Mouse (Mus musculus) CH12F3 (cell line): ENCODE measurements around the gene Notch2.
"Not testable (repeated sequence)": the region's sequence is repeated elsewhere in the genome, so short reads cannot be mapped to it uniquely, and the experiment has no call there.

Source experiments
- in situ Hi-C: fragments of 300-500 bp; cut with MboI; formaldehyde crosslinking; loops from 2 replicates; pipeline ENCODE4 v1.14.3; 2020; ENCODE audit warnings: low sequenced_read_pairs

The Notch2 gene

DNA sequence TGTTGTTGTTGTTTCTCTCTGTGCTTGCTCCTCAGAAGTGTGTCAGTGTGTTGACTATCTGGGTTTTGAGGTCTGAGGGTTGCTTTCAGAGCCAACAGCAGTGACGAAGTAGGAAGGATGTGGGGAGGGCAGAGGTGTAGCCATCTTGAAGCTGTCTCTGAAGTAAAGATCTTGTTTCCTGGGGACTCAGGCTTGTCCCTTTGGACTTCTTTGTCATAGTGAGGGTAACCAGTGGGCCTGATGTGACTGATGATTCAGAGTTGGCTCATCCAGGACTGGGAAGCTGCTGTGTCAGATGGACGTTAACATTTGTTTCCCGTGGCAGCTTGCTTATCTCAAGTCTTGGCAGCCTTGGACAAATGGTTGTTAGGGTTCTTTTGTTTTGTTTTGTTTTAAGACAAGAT lies 14.0 kb downstream of the Notch2 start:
- in situ Hi-C loops = no loop called here

DNA sequence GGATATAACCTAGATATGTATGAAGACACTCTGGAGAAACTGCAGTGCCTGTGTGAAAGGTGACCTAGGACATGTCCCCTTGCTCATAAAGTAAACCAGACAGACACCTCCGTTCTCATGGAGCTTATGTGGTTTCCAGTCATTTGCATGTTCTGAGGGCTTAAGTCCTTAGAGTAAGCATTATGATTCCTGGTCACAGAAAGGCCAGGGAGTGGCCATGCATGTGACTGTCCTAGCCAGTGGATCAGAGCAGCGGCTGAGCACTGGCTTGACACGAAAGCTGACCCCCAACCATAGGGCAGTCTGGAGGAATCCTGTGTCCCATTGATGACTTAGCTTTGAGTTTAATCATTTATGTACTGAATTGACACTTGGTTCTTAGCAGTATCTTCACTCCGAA lies 14.7 kb downstream of the Notch2 start:
- in situ Hi-C loops = no loop called here

DNA sequence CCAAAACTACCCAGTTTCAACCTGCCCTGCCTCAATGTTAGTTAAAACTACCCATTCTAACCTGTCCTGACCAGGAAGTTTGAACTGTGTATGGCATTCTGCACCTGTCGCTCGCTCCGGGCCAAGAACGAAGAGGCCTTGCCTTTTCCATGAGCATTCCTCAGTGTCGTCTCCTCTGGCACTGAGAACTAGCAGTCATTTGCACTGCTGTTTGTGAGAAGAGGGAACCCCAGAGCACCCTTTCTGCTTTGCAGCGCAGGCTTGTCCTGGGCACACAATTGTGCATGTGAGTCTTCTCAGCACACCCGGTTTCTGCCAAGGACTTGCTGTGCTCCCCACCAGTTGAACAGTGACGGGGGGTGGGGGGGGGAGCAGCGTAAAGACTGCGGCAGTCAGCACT lies 15.6 kb downstream of the Notch2 start:
- in situ Hi-C loops = no loop called here

DNA sequence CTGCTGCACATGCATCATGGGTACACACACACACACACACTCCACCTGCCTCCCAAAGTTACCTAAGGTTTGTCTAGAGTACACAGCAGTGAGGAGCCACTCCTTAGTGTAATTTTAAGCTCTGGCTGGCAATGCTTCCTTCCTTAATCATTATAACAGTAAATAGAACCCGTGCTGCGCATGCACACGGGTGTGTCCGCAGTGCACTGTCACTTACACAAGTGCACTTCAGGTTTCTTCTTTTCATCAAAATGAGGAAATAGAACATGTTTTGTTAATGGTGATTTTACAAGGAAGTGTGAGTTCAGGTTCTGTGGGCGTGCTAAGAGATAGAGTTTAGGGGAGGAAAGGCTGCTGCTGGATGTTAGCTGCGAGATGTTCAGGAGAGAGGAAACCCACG lies 17.8 kb downstream of the Notch2 start:
- in situ Hi-C loops = no loop called here

DNA sequence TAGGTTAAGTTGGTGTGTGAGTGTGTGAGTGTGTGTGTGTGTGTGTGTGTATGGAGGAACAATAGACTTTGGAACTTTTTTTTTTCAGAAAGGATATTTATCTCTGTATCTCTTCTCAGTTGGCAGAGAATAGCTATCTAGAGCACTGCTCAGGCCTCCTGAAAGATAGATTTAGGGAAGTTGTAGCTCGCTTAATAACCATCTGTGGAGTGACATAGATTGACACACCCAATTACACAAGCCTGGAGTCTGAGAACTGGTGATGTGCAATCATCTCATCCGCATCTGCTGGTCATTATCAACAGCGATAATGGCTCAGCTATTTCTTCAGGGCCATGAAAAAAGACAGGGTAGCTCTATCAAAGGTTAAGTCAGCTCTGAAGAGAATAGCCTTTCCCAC lies 18.9 kb downstream of the Notch2 start:
- in situ Hi-C loops = no loop called here

DNA sequence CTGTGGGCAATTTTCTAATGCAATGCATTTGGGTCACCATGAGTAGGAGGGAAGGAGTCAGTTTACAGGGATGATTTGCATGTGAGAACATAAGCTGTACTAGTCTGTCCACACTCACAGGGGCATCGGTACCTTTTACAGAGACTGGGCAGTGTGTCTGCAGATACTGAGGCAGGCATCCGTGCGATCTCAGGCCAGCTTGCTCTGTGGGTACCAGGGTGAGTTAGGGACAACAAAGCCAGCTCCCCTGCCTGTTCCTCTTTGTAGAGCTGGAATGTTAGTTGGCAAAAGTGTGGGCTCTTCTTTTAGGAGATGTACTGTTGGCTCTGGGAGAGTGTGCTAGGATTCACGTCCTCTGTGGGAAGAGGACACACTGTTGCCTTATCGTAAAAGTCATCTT lies 19.6 kb downstream of the Notch2 start:
- in situ Hi-C loops = no loop called here

DNA sequence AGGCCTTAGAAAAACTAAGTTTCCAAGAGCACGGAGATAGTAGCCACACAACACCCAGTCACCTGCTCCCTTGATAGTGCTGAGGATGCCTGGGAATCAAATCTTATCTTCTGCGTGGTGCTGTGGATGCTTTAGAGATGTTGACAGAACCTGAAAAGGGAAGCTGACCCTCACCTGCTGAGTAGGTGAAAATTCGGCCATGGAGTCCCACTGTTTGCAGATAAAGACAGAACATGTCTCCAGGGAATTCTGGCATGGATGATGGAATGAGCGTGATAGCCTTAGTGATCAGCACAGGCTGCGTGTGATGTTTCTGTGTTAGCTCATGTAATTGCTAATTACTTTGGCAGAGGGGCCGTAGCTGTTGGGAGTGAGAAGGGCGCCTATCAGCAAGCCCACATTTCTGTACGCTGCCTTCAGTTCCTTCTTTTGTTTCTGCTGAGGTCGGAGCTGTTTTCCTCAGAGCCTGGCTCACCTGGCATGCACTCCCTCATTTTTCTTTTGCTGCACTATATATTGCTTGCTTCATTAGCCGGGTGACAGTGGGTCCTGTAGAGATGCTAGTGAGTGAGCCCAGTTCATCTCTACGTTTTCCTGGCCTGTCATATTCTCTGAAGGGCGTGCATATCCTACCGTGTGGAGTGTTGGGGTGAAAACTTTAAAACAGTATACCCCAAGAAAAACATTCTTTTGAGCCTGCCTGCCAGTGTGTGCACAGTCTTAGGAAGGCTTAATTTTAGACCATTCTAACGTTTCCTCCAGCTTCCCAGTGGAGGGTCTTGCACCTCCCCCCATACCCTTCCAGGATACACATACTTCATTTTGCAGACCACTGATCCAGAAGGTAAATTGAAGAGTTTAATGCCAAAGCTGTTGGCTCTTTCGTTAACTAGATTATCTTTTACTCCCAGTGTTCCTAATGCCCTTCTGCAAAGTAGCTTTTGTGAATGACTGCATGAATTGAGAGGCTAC lies 21.6 kb downstream of the Notch2 start:
- in situ Hi-C loops = no loop called here

DNA sequence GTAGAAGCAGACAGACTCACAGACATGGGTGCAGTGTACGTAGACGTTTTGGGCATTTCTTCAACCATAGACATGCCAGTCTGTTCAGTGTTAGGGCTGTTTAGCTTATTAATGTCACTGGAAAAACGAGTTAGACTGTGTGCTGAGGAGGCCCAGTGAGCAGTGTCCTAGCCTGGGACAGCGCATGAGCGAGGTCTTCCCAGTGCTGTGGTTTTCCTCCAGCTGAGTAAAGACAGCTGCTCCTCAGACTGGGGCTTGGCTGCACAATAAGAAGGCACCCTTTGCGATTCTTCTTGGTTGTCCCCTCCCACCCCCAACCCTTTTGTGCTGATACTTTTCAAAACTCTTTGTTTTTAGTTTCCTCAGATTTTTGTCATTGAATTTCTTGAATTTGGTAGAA lies 22.8 kb downstream of the Notch2 start:
- in situ Hi-C loops = no loop called here

DNA sequence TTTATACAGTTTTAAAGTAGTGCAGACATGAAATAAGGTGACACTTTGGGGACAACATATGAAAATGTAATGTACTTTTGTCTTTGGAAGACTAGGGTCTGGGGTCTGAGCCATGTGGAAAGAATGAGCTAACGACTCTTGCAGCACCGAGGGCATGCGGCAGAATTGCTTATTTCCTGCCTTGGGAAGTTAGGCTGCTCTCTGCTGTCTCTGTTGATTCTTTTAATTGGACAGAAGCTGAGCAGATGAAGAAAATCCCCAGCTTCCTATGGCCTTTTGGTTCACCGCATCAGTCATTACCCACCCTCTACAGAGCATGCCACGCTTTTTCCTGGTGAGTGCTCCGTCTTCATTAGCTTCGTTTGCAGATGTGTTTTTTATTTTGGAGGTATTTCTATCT lies 23.8 kb downstream of the Notch2 start:
- in situ Hi-C loops = no loop called here

DNA sequence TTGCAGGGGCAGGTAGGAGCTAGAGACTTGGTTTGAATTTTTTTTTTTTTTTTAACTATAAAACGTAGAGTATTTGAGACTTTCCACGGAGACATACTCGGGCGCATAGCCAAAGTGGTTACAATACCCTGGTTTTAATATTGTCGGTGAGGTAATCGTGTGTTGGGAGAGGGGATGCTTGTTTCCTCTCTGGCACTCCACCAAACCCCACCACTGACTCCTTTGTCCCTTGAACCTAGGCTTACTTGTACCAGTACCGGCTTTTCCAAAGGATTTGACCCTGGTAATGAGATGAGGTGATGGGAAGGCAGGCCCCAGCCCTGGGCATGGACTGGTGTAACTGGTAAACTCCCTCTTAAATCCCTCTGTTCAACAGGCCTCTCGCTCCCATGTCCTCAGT lies 25.3 kb downstream of the Notch2 start:
- in situ Hi-C loops = no loop called here

DNA sequence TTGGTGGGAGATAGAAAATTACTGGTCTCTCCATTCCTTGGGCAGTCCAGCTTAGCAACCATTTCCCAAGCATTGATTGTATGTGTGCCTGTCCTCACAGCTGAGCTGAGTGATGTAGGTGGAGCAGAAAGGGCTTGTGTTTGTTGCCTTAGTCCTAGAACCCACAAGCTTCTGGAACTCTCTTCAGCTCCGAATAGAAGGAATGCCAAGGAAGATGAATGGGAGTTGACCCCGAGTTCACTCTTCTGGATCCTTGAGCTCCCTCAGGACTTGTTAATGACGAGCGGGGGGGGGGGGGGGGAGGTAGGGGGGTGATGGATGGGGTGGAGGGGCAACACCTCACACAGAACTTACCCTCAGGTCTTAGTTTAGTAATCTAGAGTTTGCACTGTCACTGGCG lies 25.9 kb downstream of the Notch2 start:
- in situ Hi-C loops = no loop called here

DNA sequence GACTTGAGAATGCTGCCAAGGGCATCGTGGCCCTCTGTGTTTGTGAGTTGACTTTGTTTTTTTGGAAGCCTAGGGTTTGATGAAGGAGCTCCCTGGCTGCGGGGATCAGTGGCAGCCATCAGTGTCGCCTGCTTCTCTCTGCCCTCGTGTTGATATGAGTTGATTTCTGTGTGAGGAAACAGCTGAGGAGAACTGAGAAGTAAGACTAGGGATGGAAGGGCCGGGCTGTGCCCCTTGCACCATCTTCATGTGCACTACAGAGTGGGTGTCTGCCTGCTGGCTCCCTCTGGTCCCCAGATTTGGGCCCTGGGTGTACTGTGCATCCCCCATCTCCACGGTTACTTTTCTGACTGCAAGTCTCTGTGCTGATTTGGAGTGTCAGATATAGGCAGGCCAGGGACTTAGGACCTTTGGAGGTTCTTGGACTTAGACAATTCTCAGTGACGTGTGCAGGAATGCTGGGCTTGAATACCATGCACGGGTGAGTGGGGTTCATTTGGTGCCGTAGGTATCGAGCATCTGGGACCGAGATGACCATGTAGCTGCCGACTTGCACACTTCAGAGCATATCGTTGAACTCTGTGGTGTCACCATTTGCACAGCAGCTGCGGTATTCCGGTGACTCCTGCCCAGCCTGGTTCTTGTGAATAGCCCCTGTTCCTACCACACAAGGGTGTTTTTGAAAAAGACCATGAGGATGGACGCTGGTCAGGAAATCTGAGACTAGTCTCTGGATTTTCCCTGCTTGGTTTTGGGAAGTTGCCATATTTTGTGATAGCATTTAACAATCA lies 26.5 kb downstream of the Notch2 start:
- in situ Hi-C loops = no loop called here

DNA sequence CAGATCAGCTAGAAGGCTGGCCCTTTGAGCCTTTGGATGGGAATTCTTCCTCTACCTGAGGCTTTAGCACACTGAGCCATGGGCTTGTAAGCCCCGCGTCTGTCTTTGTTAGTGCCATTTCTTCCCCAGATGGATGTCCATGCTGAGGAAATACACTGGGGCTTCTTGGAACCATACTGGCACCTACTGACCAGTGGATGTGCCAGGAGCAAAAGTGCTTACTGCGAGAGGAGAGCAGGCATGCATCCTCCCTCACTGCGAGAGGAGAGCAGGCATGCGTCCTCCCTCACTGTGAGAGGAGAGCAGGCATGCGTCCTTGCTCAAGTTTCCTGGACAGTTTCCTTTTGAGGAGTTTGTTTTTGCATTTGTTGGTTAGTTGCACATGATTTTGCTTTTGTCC lies 27.5 kb downstream of the Notch2 start:
- in situ Hi-C loops = no loop called here

DNA sequence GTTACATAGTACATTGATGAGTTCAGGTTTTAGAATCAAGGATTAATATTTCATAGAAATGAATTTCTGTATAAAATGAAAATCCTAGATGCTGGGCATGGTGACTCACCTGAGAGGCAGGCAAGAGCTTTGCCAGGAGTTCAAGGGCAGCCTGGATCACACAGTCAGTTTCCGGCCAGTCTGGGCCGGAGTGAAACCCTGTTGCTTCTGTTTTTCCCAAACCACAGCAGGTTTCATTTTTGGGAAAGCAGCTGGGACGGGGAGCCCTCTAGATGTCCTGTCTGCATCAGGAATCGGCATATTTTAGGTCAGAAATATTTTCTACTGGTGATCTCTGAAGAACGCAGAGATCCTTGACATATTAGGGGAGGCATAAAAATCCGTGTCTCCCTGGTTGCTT lies 29.0 kb downstream of the Notch2 start:
- in situ Hi-C loops = no loop called here

DNA sequence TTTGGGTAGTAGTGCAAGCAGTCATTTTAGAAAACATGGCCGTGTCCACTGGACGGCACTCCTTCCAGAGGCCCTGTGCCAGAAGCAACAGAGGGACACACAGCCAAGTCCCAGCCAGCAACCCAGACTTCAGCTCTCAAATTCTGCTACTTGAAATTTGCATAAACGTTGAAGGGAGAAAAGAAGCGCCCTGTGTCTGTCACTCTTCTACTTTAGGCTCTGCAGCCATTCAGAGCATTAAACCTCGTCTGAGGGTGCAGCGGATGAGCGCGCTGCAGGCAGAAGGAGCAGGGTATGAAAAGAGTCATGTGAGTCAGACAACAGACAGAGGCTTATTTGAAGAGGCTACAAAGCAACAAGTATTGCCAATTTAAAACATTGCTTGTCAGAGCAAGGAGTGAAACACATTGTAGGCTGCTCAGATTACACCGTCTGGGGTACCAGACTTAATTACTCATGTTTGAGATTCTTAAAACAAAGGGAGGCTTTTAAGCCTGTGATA lies 29.7 kb downstream of the Notch2 start:
- in situ Hi-C loops = no loop called here

DNA sequence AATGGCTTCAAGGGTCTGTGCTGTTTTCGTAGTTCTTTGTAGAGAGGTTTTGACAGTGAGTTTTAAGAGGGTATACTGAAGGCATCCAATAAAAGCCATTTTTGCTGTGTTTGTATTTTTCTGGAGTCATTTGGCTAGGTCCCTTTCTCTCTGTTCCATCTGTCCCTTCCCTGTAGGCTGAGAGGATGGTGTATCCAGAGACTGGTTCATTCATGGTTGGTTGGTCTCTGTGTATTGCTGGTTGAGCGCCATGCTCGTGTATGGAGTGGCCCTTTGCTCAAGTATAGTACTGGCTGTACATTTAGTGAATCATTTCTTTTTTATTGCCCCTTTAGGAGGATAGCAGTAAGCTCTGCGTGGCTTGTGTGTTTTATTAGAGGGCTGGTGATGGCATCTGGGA lies 30.3 kb downstream of the Notch2 start:
- in situ Hi-C loops = no loop called here

DNA sequence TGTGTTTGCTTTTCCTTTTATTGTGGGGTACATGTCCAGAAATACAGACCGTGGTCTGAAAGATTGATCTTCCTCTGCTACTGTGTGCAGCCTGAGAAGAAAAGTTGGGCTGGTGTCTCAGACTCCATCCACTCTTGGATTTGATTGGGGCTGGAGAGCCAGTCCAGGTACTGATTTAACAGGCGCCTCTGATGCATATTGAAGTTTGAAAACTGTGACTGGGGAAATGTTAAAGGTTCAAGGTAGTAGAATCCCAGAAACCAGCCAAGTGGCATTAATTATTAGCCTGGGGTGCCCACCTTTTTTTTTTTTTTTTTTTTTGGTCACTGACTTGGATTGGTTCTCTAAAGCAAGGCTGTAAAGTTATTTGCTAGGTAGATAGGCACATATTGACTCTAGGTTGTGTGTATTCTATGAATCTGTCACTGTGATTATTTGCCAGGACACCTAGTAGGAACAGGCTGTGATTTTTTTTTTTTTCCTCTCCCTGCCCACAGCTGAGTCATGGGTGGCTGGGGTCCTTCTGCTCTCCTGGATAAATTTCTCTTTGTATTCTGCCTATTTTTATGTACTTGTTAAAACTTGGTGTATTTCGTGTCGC lies 31.5 kb downstream of the Notch2 start:
- in situ Hi-C loops = no loop called here

DNA sequence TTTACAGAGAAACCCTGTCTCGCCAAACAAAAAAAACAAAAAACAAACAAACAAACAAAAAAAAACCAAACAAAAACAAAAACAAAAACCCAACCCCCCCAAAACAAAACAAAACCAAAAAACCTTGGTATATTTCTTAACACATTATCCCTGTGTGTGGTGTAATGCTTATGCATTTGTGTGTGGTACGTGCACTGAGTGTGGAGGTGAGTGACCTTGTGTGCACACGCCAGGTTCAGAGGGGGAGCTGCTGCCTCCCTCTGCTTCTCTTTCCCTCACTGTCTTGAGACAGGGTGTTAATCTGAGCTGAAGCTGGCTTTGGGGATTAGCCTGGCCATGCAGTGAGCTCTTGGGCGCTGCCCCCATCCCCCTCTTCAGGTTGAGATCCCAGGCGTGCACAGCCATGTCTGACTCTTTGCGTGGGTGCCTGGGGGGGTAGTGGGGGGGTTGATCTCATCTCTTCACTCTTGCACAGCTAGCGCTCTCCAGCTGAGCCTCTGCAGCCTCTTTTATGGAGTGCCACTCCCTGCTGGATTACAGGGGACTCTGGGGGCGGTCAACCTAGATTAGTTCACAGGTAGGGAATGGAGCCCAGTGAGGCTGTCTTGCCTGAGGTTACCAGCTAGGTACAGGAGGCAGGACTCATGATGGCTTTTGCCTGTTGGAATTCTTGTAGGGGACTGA lies 32.3 kb downstream of the Notch2 start:
- in situ Hi-C loops = no loop called here

DNA sequence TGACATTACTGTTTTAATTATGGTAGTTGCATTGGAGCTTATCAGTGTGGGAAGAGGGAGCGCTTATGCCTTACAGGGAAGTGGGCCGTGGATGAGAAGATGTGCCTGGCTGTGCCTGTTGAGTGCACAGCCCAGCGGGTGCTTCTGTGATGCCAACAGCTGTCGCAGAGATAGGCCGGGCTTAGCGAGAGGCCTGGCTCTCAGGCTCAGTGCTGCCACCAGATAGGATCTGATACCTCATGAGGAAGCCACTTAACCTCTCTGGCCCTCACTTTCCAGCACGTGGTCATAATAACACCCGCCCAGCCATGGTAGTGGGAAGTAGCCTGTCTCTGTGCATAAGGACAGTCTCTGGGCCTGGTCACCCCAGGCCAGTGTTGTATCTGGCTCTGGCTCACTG lies 33.0 kb downstream of the Notch2 start:
- in situ Hi-C loops = no loop called here

DNA sequence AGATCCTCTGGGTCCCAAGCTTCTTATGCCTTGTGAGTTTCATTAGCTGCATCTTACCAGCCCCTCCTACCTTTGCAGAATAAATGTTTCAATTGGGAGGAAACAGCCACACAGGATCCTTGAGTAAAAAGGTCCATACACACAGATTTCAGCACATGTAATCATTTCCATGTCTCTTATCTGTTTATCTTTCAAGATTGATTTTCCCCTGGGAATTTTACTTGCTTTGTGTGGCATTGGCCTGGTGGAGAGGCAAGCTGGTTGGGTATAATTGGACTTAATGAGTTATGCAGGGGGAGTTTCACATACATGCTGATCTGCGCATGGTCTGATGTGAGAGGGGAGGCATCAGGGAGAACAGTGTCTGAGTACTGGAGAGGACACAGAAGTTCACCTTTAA lies 36.3 kb downstream of the Notch2 start:
- in situ Hi-C loops = no loop called here

DNA sequence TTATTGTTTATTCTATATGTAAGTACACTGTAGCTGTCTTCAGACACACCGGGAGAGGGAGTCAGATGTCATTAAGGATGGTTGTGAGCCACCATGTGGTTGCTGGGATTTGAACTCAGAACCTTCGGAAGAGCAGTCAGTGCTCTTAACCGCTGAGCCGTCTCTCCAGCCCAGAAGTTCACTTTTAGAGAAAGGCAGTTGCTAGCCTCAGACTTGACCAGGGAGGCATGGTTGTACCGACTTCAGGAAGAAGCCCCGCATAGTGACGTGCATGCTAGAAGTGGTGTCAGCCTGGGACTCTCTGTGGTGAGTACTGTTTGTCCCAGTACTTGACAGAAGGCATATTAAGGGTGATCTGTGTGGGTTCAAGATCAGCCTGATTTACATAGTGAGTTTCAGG lies 36.8 kb downstream of the Notch2 start:
- in situ Hi-C loops = not testable (repeated sequence)
